Comparison of ENCODE assay signal across 8 mouse cellular contexts in genomic region chr5:20944961-20945748, GRCm38 (mm10). TPM values are rescaled to one million over a fixed set of nuclear protein-coding genes. Genes with fewer than 3 reads are reported as not detected.
DNase-seq lines count a peak whose midpoint lies in the region; ATAC-seq lines count a peak whose summit lies in the region.

No protein-coding gene starts in this region.

- peak; percentile 95 for DNase-seq in heart, adult 11 months
- DNase-seq in heart, postnatal 25 days (ENCODE audit: low spot score), result no peak
- DNase-seq in Muller cell, postnatal 12 days (ENCODE audit: inconsistent ontology term), result no peak
- no peak for DNase-seq in ovary, adult 18-20 months (ENCODE audit: low spot score)
- no peak for DNase-seq in adrenal gland, postnatal 4 days (ENCODE audit: low spot score in 2 of 2)

- 67% methylated on average over 13 of the region's 13 CpGs for WGBS in kidney, embryonic 16.5 days

- no peaks in the 10 kb centered on the region for H3K27me3 ChIP-seq in kidney, embryonic 16.5 days (ENCODE audit: insufficient read depth, low read length)
- H3K27me3 ChIP-seq in megakaryocyte, embryonic 14.5 days (replicated peaks), result no peaks in the 10 kb centered on the region

- peaks cover 28% of the 10 kb centered on the region for H3K4me1 ChIP-seq in brown adipose tissue, adult 24 weeks (ENCODE audit: control insufficient read depth, insufficient read depth, insufficient read length, low read length)
- H3K4me1 ChIP-seq in kidney, embryonic 16.5 days (ENCODE audit: insufficient read depth, low read length), result peaks cover 19% of the 10 kb centered on the region
- peaks cover 79% of the 10 kb centered on the region for H3K4me1 ChIP-seq in megakaryocyte, embryonic 14.5 days

- peak overlapping the region; percentile 10; the same call in 1 of the 2 replicates for H3K4me3 ChIP-seq in brown adipose tissue, adult 24 weeks (ENCODE audit: insufficient read depth, low read depth, low read length)
- no peak overlapping the region for H3K4me3 ChIP-seq in kidney, embryonic 16.5 days (ENCODE audit: low read length)
- H3K4me3 ChIP-seq in megakaryocyte, embryonic 14.5 days (replicated peaks), result peak overlapping the region; percentile 91

- no peak overlapping the region for H3K4me2 ChIP-seq in kidney, embryonic 16.5 days (replicated peaks; ENCODE audit: low read depth, low read length)

- no peaks in the 10 kb centered on the region for H3K9me3 ChIP-seq in kidney, embryonic 16.5 days (ENCODE audit: low read length)
- H3K9me3 ChIP-seq in megakaryocyte, embryonic 14.5 days, result no peaks in the 10 kb centered on the region

- H3K27ac ChIP-seq in brown adipose tissue, adult 24 weeks (replicated peaks; ENCODE audit: low read depth, low read length), result peak overlapping the region; percentile 58
- H3K27ac ChIP-seq in kidney, embryonic 16.5 days (ENCODE audit: low read length), result peak overlapping the region; percentile 55

- no peaks in the 10 kb centered on the region for H3K36me3 ChIP-seq in kidney, embryonic 16.5 days (ENCODE audit: insufficient read depth, low read length)
- H3K36me3 ChIP-seq in megakaryocyte, embryonic 14.5 days (replicated peaks; ENCODE audit: low read length), result peaks cover 9% of the 10 kb centered on the region

- no peak overlapping the region for H3K9ac ChIP-seq in kidney, embryonic 16.5 days (replicated peaks; ENCODE audit: low read length)

- ATAC-seq in kidney, embryonic 16.5 days (ENCODE audit: low FRiP score, low TSS enrichment), result no peak

- intact Hi-C loops in heart, postnatal 25 days (cut with DNase I), result no loop called here

RNA-seq across cellular contexts. Expression of gene Rsbn1l, which starts 11.0 kb away (rescaled TPM):
- 10 to 100 TPM; 13.2 to 14.0 TPM for total RNA-seq in heart, postnatal 25 days (2021)
- 4.8 and 6.7 TPM in 2 replicates for polyA plus RNA-seq in brown adipose tissue, adult 24 weeks (2012; ENCODE audit: insufficient read depth, insufficient read length, missing spikeins)
- 4.5 and 5.6 TPM in 2 replicates for polyA plus RNA-seq in kidney, embryonic 16.5 days (2015; fragmentation: Nextera tagmentation; extraction: Ambion mirVana)
- 15.8 and 22.7 TPM in 2 replicates for polyA plus RNA-seq in megakaryocyte, embryonic 14.5 days (2012; ENCODE audit: insufficient read depth, low replicate concordance)
- 10 to 100 TPM; 19.5 to 21.8 TPM for total RNA-seq in adrenal gland, postnatal 4 days (2021)
